Mouse (Mus musculus) C2C12 (cell line): ENCODE data around the gene Aqp1.

ENCODE experiments used
- CEBPB ChIP-seq: IDR thresholded peaks from one replicate; pipeline ENCODE4 v1.6.1; 2011; ENCODE audit warnings: low read depth, mild to moderate bottlenecking, control low read depth, moderate library complexity
- CTCF ChIP-seq: IDR thresholded peaks from one replicate; pipeline ENCODE4 v1.5.1; 2011; ENCODE audit not compliant: control insufficient read depth, insufficient read depth, insufficient read length
- FOSL1 ChIP-seq: IDR thresholded peaks from one replicate; pipeline ENCODE4 v1.8.0; 2011; ENCODE audit warnings: mild to moderate bottlenecking, low read length; ENCODE audit not compliant: poor library complexity, insufficient read depth, severe bottlenecking
- MAX ChIP-seq: IDR thresholded peaks from one replicate; pipeline ENCODE4 v1.6.1; 2011; ENCODE audit warnings: mild to moderate bottlenecking, control low read depth
- MYOD1 ChIP-seq: IDR thresholded peaks from one replicate; pipeline ENCODE4 v1.6.1; 2011; ENCODE audit warnings: low read depth; ENCODE audit not compliant: control insufficient read depth, insufficient read length
- MYOG ChIP-seq: IDR thresholded peaks from one replicate; pipeline ENCODE4 v1.6.1; 2011; ENCODE audit not compliant: control insufficient read depth, insufficient read length; ENCODE audit errors: extremely low read depth
- USF1 ChIP-seq: IDR thresholded peaks from one replicate; pipeline ENCODE4 v1.6.1; 2011; ENCODE audit warnings: low read depth, mild to moderate bottlenecking, control low read depth, moderate library complexity

DNA sequence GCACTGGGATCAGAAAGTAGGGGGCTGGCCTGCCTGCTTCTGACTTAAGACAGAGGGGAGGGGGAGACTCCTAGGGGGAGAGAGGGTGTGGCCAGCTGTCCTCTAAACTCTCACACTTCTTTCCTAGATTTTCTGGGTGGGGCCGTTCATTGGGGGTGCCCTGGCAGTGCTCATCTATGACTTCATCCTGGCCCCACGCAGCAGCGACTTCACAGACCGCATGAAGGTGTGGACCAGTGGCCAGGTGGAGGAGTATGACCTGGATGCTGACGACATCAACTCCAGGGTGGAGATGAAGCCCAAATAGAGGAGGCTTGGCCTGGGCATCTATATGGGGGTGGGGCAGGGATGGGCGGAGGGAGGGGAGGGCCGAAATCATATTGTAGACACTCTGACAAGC is 10.3 kb downstream of the Aqp1 start:
- TF ChIP-seq CTCF, result no peak
- TF ChIP-seq MAX, result no peak
- no peak for TF ChIP-seq USF1
- TF ChIP-seq MYOG, result no peak
- no peak for TF ChIP-seq CEBPB
- no peak for TF ChIP-seq MYOD1
- no peak for TF ChIP-seq FOSL1
